Mouse (Mus musculus) cerebellum, postnatal 14 days (tissue): ENCODE measurements around the gene Gm17535.
A peak's percentile ranks its signal among the peaks of the same experiment; 100 is the strongest.
"Not testable (repeated sequence)": the region's sequence is repeated elsewhere in the genome, so short reads cannot be mapped to it uniquely, and the experiment has no call there.

Experiments used
- DNase-seq, 2 experiments: peaks; one replicate each; pipeline ENCODE4 v3.0.0; 2021; ENCODE audit warnings: mixed read lengths in 2 of 2

Gene Gm17535

DNA sequence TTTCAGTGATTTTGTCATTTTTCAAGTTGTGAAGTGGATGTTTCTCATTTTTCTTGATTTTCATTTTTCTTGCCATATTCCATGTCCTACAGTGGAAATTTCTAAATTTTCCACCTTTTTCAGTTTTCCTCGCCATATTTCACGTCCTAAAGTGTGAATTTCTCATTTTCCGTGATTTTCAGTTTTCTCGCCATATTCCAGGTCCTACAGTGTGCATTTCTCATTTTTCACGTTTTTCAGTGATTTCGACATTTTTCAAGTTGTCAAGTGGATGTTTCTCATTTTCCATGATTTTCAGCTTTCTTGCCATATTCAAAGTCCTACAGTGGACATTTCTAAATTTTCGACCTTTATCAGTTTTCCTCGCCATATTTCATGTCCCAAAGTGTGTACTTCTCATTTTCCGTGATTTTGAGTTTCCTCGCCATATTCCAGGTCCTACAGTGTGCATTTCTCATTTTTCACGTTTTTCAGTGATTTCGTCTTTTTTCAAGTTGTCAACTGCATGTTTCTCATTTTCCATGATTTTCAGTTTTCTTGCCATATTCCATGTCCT, 9.4 kb upstream of the Gm17535 start, which contains the start of gene Gm10717:
Gene Gm10717, plus strand, starts transcription at position 506 of the 556 bp plus-strand sequence.
- DNase-seq: not testable (repeated sequence)

DNA sequence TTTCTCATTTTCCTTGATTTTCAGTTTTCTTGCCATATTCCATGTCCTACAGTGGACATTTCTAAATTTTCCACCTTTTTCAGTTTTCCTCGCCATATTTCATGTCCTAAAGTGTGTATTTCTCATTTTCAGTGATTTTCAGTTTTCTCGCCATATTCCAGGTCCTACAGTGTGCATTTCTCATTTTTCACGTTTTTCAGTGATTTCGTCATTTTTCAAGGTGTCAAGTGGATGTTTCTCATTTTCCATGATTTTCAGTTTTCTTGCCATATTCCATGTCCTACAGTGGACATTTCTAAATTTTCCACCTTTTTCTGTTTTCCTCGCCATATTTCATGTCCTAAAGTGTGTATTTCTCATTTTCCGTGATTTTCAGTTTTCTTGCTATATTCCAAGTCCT, 8.7 kb upstream of the Gm17535 start:
- peak; percentile 40 to 51 for DNase-seq

DNA sequence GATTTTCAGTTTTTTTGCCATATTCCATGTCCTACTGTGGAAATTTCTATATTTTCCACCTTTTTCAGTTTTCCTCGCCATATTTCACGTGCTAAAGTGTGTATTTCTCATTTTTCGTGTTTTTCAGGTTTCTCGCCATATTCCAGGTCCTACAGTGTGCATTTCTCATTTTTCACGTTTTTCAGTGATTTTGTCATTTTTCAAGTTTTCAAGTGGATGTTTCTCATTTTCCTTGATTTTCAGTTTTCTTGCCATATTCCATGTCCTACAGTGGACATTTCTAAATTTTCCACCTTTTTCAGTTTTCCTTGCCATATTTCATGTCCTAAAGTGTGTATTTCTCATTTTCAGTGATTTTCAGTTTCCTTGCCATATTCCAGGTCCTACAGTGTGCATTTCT, 8.3 kb upstream of the Gm17535 start:
- not testable (repeated sequence) for DNase-seq

DNA sequence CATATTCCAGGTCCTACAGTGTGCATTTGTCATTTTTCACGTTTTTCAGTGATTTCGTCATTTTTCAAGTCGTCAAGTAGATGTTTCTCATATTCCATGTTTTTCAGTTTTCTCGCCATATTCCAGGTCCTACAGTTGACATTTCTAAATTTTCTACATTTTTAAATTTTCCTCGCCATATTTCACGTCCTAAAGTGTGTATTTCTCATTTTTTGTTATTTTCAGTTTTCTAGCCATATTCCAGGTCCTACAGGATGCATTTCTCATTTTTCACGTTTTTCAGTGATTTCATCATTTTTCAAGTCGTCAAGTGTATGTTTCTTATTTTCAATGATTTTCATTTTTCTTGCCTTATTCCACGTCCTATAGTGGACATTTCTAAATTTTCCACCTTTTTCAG, 7.7 kb upstream of the Gm17535 start:
- not testable (repeated sequence) for DNase-seq

DNA sequence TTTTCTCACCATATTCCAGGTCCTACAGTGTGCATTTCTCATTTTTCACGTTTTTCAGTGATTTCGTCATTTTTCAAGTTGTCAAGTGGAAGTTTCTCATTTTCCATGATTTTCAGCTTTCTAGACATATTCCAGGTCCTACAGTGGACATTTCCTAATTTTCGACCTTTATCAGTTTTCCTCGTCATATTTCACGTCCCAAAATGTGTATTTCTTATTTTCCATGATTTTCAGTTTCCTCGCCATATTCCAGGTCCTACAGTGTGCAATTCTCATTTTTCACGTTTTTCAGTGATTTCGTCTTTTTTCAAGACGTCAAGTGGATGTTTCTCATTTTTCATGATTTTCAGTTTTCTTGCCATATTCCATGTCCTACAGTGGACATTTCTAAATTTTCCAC, 7.2 kb upstream of the Gm17535 start:
- not testable (repeated sequence) for DNase-seq

DNA sequence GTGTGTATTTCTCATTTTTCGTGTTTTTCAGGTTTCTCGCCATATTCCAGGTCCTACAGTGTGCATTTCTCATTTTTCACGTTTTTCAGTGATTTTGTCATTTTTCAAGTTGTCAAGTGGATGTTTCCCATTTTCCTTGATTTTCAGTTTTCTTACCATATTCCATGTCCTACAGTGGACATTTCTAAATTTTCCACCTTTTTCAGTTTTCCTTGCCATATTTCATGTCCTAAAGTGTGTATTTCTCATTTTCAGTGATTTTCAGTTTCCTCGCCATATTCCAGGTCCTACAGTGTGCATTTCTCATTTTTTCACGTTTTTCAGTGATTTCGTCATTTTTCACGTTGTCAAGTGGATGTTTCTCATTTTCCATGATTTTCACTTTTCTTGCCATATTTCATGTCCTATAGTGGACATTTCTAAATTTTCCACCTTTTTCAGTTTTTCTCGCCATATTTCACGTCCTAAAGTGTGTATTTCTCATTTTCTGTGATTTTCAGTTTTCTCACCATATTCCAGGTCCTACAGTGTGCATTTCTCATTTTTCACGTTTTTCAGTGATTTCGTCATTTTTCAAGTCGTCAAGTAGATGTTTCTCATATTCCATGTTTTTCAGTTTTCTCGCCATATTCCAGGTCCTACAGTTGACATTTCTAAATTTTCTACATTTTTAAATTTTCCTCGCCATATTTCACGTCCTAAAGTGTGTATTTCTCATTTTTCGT, 5.0 kb upstream of the Gm17535 start:
- peak; percentile 7 to 11 for DNase-seq

DNA sequence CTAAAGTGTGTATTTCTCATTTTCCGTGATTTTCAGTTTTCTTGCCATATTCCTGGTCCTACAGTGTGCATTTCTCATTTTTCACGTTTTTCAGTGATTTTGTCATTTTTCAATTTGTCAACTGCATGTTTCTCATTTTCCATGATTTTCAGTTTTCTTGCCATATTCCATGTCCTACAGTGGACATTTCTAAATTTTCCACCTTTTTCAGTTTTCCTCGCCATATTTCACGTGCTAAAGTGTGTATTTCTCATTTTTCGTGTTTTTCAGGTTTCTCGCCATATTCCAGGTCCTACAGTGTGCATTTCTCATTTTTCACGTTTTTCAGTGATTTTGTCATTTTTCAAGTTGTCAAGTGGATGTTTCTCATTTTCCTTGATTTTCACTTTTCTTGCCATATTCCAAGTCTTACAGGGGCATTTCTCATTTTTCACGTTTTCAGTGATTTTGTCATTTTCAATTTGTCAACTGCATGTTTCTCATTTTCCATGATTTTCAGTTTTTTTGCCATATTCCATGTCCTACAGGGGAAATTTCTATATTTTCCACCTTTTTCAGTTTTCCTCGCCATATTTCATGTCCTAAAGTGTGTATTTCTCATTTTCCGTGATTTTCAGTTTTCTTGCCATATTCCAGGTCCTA, 3.6 kb upstream of the Gm17535 start:
- DNase-seq: peak in 1 of 2 experiments; percentile 26

DNA sequence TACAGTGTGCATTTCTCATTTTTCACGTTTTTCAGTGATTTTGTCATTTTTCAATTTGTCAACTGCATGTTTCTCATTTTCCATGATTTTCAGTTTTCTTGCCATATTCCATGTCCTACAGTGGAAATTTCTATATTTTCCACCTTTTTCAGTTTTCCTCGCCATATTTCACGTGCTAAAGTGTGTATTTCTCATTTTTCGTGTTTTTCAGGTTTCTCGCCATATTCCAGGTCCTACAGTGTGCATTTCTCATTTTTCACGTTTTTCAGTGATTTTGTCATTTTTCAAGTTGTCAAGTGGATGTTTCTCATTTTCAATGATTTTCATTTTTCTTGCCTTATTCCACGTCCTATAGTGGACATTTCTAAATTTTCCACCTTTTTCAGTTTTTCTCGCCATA, 2.2 kb downstream of the Gm17535 start, which contains the start of gene Gm10715:
Gene Gm10715, plus strand, starts transcription at position 301 of the 400 bp plus-strand sequence.
- DNase-seq: not testable (repeated sequence)

DNA sequence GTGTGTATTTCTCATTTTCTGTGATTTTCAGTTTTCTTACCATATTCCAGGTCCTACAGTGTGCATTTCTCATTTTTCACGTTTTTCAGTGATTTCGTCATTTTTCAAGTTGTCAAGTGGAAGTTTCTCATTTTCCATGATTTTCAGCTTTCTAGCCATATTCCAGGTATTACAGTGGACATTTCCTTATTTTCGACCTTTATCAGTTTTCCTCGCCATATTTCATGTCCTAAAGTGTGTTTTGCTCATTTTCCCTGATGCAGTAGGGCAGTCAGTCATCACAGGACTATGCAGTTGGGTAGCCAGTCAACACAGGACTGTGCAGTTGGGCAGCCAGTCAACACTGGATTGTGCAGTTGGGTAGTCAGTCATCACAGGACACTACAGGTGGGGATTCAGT, 3.8 kb downstream of the Gm17535 start:
- DNase-seq: not testable (repeated sequence)
